Mouse (Mus musculus): ENCODE measurements around the gene Rpl21.

Rpl21 gene

DNA sequence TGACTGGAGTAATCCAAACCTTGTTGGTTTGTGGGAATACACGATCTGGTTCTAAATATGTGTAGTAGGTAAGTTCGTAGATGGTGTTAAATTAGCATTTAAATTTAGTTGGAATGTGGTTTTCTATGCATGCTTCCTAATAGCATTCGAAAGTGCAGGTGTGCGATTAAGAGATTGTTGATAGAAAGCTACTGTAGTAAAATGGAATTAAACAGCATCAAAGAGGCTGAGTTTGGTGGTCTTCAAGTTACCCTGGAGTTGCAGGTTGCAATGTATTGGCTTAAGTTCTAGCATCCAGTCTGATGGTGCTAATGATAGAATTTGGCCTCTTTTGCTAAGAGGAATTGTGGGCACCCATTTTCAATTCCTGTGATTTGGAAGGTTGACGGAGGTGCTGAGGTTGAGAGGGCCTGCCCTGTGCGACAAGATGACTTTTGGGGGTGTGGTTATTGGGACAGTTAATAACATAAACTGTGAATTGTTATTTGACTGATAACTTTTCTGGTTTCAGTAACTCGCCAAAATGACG is 1.0 kb downstream of the Rpl21 start:
- peak; percentile 26 for DNase-seq (ENCODE audit: low read depth, low spot score)

DNA sequence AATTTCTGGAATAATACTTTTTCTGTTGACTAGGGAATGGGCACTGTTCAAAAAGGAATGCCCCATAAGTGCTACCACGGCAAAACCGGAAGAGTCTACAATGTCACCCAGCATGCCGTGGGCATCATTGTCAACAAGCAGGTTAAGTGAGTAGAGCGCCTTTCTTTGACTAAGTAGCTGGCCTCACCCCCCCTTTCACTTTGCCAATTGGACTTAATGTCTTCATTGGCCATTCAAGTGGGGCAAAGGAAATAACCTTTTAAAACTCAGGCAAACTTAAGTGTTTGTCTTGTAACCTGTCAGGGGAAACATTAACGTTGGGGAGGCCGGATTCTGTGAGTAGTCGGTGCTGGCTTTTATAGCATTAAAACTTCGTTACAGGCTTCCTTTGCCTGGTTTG is 2.3 kb downstream of the Rpl21 start:
- DNase-seq (ENCODE audit: low read depth, low spot score) = no peak

DNA sequence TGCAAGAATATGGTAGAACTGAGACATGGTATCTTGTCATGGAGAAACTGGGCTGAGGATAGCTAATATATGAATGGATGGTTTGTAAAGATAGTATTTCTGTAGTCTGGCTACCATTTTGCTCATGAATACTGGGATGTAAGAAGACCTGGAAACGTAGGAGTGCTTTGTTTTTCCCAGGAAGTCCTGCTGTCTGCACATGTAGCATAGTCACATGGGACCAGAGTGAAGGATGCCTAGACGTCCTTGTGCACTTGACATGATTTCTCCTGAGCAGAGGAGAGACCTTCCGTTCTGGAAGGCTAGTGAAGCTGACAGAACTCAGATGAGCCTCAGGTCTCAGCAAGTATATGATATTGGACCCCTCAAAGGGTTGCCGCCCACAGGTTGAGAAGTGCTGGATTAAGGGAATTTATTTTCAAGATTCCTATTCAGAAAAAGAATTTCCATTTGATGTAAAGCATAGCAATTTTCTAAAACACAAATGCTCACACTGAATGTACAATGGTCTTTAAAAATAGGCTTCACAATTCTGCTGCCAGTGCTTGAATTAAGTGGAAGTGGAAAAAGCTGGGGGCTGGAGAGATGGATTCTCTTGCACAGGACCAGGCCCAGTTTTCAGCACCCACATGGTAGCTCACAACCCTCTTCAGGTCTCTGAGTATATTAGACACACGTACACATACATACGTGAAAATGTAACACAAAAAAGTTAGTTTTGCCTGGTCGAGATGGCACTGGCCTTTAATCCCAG is 5.5 kb downstream of the Rpl21 start:
- peak; percentile 52 for DNase-seq (ENCODE audit: low read depth, low spot score)

DNA sequence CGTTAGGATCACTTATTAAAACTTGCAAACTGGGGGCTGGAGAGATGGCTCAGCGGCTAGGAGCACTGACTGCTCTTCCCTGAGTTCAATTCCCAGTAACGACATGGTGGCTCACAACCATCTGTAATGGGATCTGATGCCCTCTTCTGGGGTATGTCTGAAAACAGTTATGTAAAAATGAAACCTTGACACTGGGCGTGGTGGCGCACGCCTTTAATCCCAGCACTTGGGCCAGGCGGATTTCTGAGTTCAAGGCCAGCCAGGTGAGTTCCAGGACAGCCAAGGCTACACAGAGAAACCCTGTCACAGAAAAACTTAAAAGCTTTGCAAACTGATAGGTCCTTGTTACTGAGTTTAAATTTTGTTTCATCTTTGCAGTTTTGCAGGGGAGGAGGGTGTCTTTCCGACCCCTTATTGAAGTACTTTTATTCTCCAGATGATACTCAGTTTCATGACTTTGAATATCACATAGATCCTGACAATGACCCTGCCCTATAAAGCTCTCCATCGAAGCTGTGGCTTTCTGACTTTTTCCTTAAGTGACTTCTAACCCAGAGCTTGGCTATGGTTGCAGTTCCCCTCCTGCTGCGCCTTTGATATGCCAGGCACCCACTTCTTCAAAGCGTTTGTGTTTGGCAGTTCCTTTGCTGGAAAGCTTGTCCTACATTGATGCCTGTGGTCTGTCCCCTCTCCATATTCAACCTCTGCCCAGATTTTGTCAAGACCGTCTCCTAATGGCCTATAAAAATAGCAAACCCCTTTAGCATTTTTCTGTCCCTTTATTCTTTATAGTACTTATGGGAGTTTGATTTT is 6.4 kb downstream of the Rpl21 start:
- peak; percentile 61 for DNase-seq (ENCODE audit: low read depth, low spot score)

DNA sequence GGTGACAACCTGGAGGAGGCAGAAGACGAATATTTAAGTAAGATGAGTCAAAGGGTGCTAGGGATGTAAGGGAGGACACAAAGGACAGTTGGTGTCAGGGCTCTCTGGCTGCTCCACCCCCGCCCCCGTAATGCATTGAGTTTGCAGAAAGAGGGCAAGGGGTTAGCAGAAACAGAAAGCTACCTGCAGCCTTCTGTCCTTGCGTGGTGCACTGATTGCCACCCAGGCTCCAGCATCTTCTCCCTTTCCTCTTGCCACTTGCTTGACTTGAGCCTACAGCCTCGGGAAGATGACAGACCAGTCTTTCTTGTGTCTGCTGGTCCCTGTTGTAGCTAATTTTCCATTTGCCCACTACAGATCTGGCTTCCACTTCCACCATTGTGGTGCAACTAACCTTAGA is 7.1 kb downstream of the Rpl21 start:
- DNase-seq (ENCODE audit: low read depth, low spot score) = peak; percentile 26

DNA sequence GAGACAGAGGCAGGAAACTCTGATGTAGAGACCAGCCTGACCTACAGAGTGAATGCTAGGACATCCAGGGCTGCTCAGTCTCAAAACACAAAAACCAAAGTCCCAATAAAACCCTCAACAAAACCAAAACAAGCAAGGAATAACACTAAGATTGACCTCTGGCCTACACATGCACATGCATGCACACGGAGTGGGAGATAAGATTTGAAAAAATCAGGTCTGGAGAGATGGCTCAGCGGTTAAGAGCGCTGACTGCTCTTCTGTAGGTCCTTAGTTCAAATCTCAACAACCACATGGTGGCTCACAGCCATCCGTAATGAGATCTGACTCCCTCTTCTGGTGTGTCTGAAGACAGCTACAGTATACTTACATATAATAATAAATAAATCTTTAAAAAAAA is 7.7 kb downstream of the Rpl21 start:
- DNase-seq (ENCODE audit: low read depth, low spot score) = peak; percentile 31

DNA sequence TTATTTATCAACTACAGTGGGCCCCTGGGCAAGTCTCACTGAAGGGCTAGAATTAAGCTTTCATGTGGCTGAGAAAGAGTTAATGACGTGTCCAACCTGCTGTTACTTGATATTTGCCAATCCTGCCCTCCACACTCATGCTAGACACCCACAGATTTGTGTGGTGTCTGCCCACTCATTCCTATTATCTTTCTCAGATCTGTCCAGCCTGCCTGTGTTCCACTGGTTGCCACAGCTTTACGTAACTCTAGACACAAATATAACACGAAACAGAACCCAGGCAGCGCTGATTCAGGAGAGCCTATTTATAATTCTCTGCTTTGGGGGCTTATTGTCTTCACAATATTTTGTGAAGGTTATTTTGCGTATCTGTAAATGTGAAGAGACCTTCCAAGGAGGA is 8.6 kb downstream of the Rpl21 start:
- DNase-seq (ENCODE audit: low read depth, low spot score) = no peak

DNA sequence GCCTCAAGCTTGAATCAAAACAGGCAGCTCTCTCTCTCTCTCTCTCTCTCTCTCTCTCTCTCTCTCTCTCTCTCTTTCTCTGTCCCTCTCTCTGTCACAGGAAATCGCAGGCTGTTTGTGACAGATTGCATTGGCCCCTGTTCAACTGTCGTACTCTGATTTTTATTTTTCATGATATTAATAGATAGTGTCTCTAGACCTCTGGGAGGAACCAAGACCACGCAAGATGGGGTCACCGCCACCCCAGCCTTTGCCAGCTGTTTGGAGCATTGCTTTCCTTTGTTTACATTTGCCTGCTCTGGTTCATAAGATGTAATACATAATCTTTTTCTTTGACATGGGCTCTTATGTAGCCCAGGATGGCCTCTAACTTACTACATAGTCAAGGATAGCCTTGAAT is 9.3 kb downstream of the Rpl21 start:
- DNase-seq (ENCODE audit: low read depth, low spot score) = no peak

DNA sequence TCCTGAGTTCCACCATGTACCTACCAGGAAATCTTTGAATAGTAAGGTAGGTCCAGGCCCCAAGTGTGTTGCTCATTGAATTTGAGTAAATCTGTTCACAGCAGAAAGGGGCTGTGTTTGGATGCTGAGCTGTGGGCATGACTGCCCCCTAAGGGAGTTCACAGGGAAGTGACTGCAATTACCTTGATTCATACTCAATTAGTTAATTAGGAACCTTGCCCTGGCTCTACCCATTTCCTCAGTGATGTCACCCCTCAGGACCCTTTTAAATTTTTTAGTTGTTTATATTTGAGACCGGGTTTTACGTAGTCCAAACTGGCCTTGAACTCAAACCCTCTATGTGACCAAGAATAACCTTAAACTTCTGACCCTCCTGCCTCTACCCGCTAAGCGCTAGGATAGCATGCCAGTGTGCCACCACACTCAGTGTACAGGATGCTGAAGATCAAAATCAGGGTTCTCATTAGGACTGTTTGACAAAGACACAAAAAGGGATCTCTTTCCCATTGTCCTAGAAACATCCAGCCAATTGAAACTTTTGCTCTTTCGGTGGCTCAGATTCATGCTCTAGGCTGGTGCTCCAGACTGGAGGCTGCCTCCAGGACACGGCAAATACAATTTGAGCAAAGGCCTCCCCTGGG is 11.7 kb downstream of the Rpl21 start:
- DNase-seq (ENCODE audit: low read depth, low spot score) = peak; percentile 82

DNA sequence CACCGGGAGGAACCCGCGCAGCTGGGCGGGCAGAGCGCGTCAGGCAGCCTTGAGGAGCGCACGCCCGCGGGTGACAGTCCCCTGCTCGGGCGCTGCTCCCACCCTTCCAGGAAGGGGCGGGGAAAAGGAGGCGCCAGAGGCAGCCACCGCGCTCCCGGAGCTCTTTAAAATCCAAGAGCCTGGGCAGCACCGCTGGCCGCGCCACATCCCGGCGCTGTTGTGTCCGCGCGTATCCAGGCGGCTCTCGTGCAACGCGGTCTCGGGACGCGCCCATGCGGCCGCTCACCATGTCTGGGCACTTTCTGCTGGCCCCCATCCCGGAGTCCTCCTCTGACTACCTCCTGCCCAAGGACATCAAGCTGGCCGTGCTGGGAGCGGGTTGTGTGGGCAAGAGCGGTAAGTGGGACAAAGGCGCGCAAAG is 12.3 kb downstream of the Rpl21 start, which contains the start of gene Rasl11a:
TSS of gene Rasl11a (plus strand) at position 127 of the 421 bp plus-strand sequence.
- DNase-seq (ENCODE audit: low read depth, low spot score) = no peak

DNA sequence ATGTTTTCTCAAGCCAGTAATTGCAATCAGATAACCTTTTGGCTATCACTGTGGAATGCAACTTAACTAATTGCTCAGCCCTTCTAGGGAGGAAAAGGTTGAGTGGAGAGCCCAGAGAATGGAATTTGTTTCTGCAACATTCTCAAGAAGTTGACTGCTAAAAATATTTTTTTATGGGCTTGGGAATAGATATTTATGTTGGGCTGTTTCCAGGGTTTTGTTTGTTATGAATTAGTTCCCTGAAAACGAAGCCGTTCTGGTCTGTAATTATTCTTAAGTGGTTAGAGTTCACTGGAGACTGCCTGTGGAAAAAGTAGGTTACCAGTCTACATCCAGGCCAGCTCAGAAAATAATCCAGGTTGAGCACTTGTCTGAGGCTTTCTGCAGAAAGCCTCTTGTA is 13.8 kb downstream of the Rpl21 start:
- no peak for DNase-seq (ENCODE audit: low read depth, low spot score)

DNA sequence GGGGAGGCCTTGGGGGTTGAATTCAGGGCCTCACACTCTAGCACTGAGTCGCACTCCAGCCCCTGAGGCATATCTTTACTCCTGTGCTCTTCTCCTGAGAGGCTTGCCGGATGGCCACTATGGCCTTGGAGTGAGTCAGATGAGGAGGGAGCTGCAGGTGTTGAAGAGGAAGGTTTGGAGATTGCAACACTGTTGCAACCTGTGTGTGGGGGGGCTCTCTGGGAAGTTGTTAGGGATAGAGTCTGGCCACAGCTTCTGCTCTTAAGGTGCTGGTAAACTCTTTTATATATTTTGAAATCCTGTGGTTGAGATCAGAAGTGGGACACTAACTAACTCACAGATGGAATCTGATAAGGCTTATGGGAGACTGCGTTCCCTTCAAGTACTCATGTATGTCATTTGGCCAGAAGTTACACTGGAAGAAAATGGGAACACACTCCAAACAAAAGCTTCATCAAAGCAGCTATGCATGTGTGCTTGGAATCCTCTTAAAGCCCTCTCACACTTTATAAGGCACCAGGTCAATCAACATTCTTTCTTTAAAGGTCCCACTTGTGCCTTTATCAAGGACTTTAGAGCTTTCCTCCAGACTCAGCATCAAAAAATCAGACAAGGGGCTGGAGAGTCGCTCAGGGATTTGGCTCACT is 16.4 kb downstream of the Rpl21 start:
- no peak for DNase-seq (ENCODE audit: low read depth, low spot score)

DNA sequence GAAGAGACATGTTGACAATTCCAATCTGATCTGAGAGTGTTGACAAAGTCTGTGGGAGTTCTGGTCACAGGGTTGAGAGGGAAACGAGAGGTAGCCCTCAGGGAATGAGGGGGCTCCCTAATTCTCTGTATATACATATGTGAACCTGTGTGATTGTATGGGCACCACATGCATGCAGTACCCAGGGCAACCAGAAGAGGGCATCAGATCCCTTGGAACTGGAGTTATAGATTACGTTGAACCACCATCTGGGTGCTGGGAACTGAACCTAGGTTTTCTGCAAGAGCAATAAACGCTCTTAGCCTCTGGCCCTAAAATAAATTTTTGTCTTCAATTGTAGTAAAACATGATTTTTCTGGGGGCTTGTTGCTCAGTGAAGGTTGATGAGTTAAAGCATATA is 23.4 kb downstream of the Rpl21 start:
- peak; percentile 49 for DNase-seq (ENCODE audit: low read depth, low spot score)

DNA sequence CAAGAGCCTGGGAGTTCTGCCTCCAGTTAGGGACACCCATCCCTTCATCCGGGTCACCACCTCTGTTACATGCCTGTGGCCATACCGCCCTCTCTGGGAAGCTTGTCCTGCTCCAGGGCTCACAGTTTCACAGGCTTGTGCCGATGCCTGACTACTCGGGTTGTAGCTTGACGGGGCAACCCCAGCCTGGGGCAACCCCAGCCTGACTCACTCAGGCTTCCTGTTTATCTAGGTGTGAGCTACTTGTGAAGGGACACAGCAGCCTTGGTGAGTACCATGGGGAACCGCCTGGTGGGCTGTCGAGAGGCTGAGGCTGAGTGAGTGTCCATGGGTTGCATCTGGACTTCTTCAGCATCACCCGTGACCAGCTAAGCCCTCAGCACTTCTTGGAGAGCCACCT is 24.9 kb downstream of the Rpl21 start:
- no peak for DNase-seq (ENCODE audit: low read depth, low spot score)

DNA sequence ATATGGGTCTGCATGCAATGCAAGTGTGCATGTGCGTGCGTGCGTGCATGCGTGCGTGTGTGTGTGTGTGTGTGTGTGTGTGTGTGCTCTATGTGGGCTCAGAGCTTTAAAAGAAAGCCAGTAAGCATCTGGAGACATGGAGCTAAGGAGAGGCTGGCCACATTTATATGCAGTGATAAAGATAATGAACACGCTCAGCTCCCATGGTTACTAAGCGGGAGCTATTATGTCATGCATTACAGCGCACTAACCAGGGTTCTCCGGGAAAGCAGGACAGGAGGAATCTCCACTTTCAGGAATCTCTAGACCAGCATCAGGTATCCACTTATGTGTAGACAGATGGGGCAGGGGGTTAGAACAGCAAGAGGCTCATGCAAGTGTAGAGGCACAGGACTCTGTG is 26.1 kb downstream of the Rpl21 start:
- no peak for DNase-seq (ENCODE audit: low read depth, low spot score)

DNA sequence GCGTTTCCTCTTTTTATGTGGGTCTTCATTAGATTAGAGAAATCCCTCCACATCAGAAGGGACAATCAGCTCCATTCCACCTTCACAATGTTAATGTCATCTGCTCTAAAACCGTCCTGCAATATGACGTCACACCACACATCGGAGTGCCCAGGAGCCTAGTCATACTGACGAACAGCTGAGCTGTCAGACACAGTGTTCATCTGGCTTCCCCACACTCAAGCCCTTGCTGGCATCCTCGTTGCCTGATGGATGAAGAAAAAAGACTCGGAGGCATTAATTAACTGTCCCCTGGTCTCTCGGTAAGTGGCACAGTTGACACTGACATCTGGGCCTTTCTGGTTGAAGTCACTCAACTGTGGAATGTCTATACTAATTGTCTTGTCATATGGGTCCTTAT is 26.6 kb downstream of the Rpl21 start:
- DNase-seq (ENCODE audit: low read depth, low spot score) = no peak

DNA sequence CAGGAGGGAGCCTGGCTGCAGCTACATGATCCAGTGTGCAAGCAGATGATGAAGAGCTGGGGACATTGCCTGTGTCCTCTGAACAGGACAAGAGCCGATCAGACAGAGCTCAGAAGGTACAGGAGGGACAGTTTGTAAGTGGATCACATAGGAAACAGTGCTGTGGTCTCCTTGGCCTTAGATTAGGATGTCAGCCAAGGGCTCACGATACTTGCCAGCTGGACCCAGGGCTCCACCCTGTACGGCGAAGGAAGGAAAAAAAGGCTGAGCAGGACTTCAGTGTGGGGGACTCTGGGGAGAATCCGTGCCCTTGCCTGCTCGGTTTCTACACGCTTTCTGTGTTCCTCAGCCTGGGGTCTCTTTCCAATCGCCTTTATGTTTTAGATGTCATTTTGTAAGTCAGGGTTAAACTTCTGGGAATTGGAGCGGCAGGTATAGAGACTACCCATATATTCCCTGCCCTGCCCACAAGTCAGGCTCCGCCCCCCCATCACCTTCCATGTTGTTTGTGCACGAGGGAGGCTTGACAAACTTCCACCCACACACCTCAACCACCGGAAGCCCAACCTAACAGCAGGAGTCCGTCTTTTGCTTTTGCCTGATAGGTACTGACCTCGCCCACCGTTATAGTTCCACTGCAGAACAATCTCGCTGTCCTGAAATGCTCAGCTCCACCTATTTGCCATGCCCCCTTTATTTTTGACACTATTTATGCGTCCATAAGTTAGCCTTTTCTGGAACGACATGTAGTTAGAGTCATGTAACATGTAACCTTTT is 27.7 kb downstream of the Rpl21 start:
- DNase-seq (ENCODE audit: low read depth, low spot score) = peak; percentile 88

DNA sequence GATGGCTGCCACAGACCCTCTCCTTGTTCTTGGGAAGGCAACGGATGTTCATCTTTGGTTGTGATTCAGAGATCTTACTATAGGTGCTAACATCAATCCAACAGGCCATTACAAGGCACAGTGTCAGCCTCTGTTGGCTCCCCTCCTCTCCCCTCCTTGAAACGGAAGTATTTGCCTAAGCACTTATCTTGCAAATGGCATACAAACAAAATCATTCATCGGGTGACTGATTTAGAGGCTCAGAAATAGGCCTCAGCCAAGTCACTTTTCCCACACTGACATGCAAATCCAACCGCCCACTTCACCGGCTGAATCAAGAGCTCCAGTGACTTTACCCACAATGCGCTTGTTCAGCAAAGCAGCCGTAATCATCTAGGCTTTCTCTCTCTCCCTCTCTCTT is 28.9 kb downstream of the Rpl21 start:
- peak; percentile 79 for DNase-seq (ENCODE audit: low read depth, low spot score)

DNA sequence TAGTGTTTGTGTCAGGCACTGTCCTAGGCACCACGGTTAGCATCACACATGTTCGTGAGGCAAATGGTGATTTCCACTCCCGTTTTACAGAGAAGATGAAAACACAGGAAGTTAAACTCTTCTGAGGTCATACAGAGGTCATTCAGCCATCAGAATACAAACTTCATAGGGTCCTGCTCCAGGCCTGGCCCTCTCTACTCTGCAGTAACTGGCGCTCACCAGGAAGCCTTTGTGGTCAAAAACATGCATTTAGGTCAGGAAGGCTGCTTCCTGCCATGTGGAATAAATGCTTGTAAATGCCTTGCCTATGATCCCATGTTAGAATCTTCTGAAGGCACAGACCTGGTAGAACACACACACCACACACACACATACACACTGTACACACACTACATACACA is 32.8 kb downstream of the Rpl21 start:
- DNase-seq (ENCODE audit: low read depth, low spot score) = no peak

DNA sequence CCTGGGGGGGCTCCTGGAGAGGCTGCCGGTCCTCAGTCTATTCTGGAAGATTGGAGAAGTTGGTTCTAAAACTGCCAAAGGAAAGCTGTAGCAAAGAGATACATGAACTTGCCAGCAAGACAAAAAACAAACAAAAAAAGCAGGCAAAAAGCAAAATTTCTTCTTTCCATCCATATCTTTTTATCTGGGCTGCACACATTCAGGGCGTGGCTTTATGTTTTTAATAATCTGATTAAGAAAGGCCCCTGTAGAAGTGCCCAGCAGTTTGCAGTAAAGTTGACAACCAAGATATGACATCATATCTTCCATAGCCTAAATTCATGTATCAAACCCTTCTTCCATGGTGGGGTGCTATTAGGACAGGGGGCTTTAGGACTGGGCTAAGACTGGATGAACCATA is 33.6 kb downstream of the Rpl21 start:
- DNase-seq (ENCODE audit: low read depth, low spot score) = no peak
